ENCODE assay signal across 21 mouse cellular contexts in the genomic region with DNA sequence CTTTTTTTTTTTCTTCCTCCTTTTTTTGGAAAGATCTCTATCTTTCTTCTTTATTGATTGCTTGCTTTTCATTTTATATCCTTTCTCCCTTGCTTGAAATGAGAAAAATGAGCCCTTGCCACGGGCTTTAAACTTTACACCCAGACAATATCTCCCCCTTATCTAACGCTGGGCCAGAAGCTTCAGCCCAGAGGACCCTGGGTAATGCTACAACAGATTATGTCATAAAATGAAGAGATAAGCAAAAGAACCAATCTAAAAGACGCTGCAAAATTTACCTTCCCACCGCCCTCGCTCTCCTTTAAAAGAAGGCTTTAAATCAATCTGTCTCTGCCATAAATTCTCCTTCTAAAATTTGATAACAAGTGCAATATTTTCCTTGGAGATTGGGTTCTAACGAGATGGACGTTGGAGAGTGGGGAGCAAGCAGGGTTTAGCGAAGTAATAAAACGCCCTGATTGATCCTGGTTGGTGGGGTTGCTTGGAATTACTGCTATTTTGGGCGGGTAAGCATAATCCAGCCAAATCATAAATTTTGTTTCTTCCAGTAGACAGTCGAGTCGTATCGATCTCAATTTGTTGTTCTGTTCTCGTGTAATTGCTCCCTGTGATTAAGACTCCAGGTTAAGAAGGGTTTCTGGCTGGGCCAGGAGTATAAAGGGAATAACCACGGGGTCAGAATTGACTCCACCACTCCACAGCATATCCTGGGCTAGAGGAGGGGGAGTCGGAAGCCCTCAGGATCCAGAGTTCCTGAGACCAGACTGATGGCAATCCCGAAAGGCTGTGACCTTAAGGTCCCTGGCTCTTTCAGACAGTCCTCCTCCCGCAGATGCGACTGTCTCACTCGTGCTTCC.
DNase-seq lines count a peak whose midpoint lies in the region; ATAC-seq and TF ChIP-seq lines count a peak whose summit lies in the region.
"Had no signal": no experiment of that assay in that cellular context is flagged by ENCODE, and none has a peak within 500 bp of the region (broad histone marks: within the 10 kb centered on the region; RNA-seq: fewer than 3 reads in every experiment).

No protein-coding gene starts in this region.

- H3K36me3 ChIP-seq in intestine, embryonic 14.5 days (ENCODE audit: control insufficient read depth, insufficient read depth, low read length) = no peaks in the 10 kb centered on the region
- no peaks in the 10 kb centered on the region for H3K36me3 ChIP-seq in intestine, embryonic 15.5 days
- H3K36me3 ChIP-seq in intestine, postnatal 0 days (ENCODE audit: control insufficient read depth, insufficient read depth) = no peaks in the 10 kb centered on the region
- H3K36me3 ChIP-seq: embryonic facial prominence, embryonic 13.5 days; embryonic facial prominence, embryonic 15.5 days; forebrain, embryonic 10.5 days; forebrain, embryonic 12.5 days had no signal

- no peak for TF ChIP-seq CTCF in intestine, postnatal 0 days (IDR thresholded peaks at IDR 0.05; ENCODE audit: low read depth)

- H3K9me3 ChIP-seq in intestine, embryonic 14.5 days (ENCODE audit: control insufficient read depth, low read length) = no peaks in the 10 kb centered on the region
- H3K9me3 ChIP-seq in intestine, embryonic 15.5 days = no peaks in the 10 kb centered on the region
- H3K9me3 ChIP-seq in intestine, postnatal 0 days (ENCODE audit: control insufficient read depth) = no peaks in the 10 kb centered on the region
- H3K9me3 ChIP-seq: embryonic facial prominence, embryonic 13.5 days; embryonic facial prominence, embryonic 15.5 days; forebrain, embryonic 10.5 days; forebrain, embryonic 12.5 days had no signal

- no peak overlapping the region for H3K4me3 ChIP-seq in intestine, embryonic 14.5 days (ENCODE audit: low read depth, low read length)
- H3K4me3 ChIP-seq in intestine, embryonic 15.5 days (replicated peaks) = no peak overlapping the region
- H3K4me3 ChIP-seq in intestine, postnatal 0 days (ENCODE audit: low read depth, low read length) = no peak overlapping the region
- H3K4me3 ChIP-seq: embryonic facial prominence, embryonic 13.5 days; embryonic facial prominence, embryonic 15.5 days; erythroblast, embryonic 14.5 days; forebrain, embryonic 10.5 days; forebrain, embryonic 12.5 days had no signal

- 46% methylated on average over 20 of the region's 20 CpGs for WGBS in intestine, embryonic 14.5 days
- 40% methylated on average over 20 of the region's 20 CpGs for WGBS in intestine, embryonic 15.5 days
- 29% methylated on average over 20 of the region's 20 CpGs for WGBS in intestine, postnatal 0 days

- DNase-seq in intestine, embryonic 14.5 days (ENCODE audit: low spot score) = no peak
- no peak for DNase-seq in ovary, postnatal 14 days (ENCODE audit: low spot score)
- DNase-seq in cerebellum, adult 11 months = no peak
- DNase-seq: adrenal gland, adult 2 months; adrenal gland, postnatal 10 days; adrenal gland, postnatal 25 days; cerebellum, adult 11-12 months; cerebellum, adult 8-10 months; cerebellum, adult 9-11 months; cerebellum, postnatal 14 days; cerebellum, postnatal 36 days; embryo, embryonic 11 days had no signal

- no peak overlapping the region for H3K27ac ChIP-seq in intestine, embryonic 14.5 days (ENCODE audit: low read depth)
- H3K27ac ChIP-seq in intestine, embryonic 15.5 days = no peak overlapping the region
- H3K27ac ChIP-seq in intestine, postnatal 0 days (ENCODE audit: low read depth, low read length) = no peak overlapping the region
- H3K27ac ChIP-seq: embryonic facial prominence, embryonic 13.5 days; embryonic facial prominence, embryonic 15.5 days; forebrain, embryonic 10.5 days; forebrain, embryonic 12.5 days had no signal

- H3K27me3 ChIP-seq in intestine, embryonic 14.5 days (replicated peaks; ENCODE audit: control insufficient read depth, insufficient read depth, low read length) = no peaks in the 10 kb centered on the region
- H3K27me3 ChIP-seq in intestine, embryonic 15.5 days (replicated peaks) = no peaks in the 10 kb centered on the region
- H3K27me3 ChIP-seq in intestine, postnatal 0 days (replicated peaks; ENCODE audit: control insufficient read depth, insufficient read depth, low read length) = no peaks in the 10 kb centered on the region
- H3K27me3 ChIP-seq: embryonic facial prominence, embryonic 13.5 days; embryonic facial prominence, embryonic 15.5 days; forebrain, embryonic 12.5 days had no signal

- peaks cover 4% of the 10 kb centered on the region; the same call in 1 of the 2 replicates for H3K4me1 ChIP-seq in intestine, embryonic 14.5 days (replicated peaks; ENCODE audit: control insufficient read depth, insufficient read depth, low read length)
- 0 out of 2 replicates have a peak, but pooled peaks cover 3% of the 10 kb centered on the region for H3K4me1 ChIP-seq in intestine, embryonic 15.5 days (replicated peaks)
- H3K4me1 ChIP-seq in intestine, postnatal 0 days (replicated peaks; ENCODE audit: control insufficient read depth, insufficient read depth, low read length) = no peaks in the 10 kb centered on the region
- H3K4me1 ChIP-seq: embryonic facial prominence, embryonic 13.5 days; embryonic facial prominence, embryonic 15.5 days; forebrain, embryonic 12.5 days had no signal

- peak; percentile 78 for ATAC-seq in intestine, embryonic 14.5 days (replicated peaks; ENCODE audit: low FRiP score, low TSS enrichment, low read depth)
- peak; percentile 86 for ATAC-seq in intestine, embryonic 15.5 days
- ATAC-seq in intestine, postnatal 0 days = no peak
- ATAC-seq: forebrain, embryonic 14.5 days; forebrain, embryonic 16.5 days had no signal

- no peak overlapping the region for H3K9ac ChIP-seq in intestine, embryonic 14.5 days (ENCODE audit: low read length)
- H3K9ac ChIP-seq in intestine, embryonic 15.5 days = no peak overlapping the region
- no peak overlapping the region for H3K9ac ChIP-seq in intestine, postnatal 0 days (ENCODE audit: low read depth, low read length)
- H3K9ac ChIP-seq: embryonic facial prominence, embryonic 13.5 days; embryonic facial prominence, embryonic 15.5 days; forebrain, embryonic 12.5 days had no signal

- H3K4me2 ChIP-seq in intestine, embryonic 14.5 days (ENCODE audit: low read length) = no peak overlapping the region
- H3K4me2 ChIP-seq in intestine, embryonic 15.5 days (replicated peaks) = 0 out of 2 replicates have a peak overlapping the region, but pooled peaks have one; percentile 6
- peak overlapping the region; percentile 33 for H3K4me2 ChIP-seq in intestine, postnatal 0 days (replicated peaks; ENCODE audit: low read depth)
- H3K4me2 ChIP-seq: embryonic facial prominence, embryonic 13.5 days; embryonic facial prominence, embryonic 15.5 days; forebrain, embryonic 12.5 days had no signal
